Mouse (Mus musculus) c-Kit-negative CD71-positive TER-119-positive erythroid progenitor cells, embryonic 14.5 days (primary cell): ENCODE data around the gene Tspan9.

Experiments
- DNase-seq: peaks from one replicate; pipeline ENCODE4 v3.0.0-alpha.2; 2013; ENCODE audit warnings: low read depth, low spot score

Tspan9 gene

GRCm38 (mm10) chr6:128103874-128104273 is 39.5 kb downstream of the Tspan9 start:
- DNase-seq, result no peak

GRCm38 (mm10) chr6:128102296-128102999 is 40.9 kb downstream of the Tspan9 start:
- DNase-seq, result no peak

GRCm38 (mm10) chr6:128099871-128100270 is 43.5 kb downstream of the Tspan9 start:
- no peak for DNase-seq

GRCm38 (mm10) chr6:128099190-128099589 is 44.2 kb downstream of the Tspan9 start:
- no peak for DNase-seq

GRCm38 (mm10) chr6:128096521-128096920 is 46.9 kb downstream of the Tspan9 start:
- DNase-seq, result no peak

GRCm38 (mm10) chr6:128095906-128096305 is 47.5 kb downstream of the Tspan9 start:
- no peak for DNase-seq

GRCm38 (mm10) chr6:128095131-128095530 is 48.3 kb downstream of the Tspan9 start:
- DNase-seq, result no peak

GRCm38 (mm10) chr6:128093856-128094628 is 49.4 kb downstream of the Tspan9 start:
- no peak for DNase-seq

- no peak for DNase-seq
These were observed 50.8 kb downstream of the Tspan9 start for GRCm38 (mm10) chr6:128092621-128093020.

GRCm38 (mm10) chr6:128091833-128092166 is 51.6 kb downstream of the Tspan9 start:
- no peak for DNase-seq

GRCm38 (mm10) chr6:128090985-128091832 is 52.2 kb downstream of the Tspan9 start:
- no peak for DNase-seq

GRCm38 (mm10) chr6:128089770-128090702 is 53.4 kb downstream of the Tspan9 start:
- DNase-seq, result no peak

GRCm38 (mm10) chr6:128088746-128089523 is 54.5 kb downstream of the Tspan9 start:
- DNase-seq, result no peak

GRCm38 (mm10) chr6:128085488-128086066 is 57.8 kb downstream of the Tspan9 start:
- DNase-seq, result no peak

GRCm38 (mm10) chr6:128083305-128083704 is 60.1 kb downstream of the Tspan9 start:
- no peak for DNase-seq

GRCm38 (mm10) chr6:128081781-128082180 is 61.6 kb downstream of the Tspan9 start:
- DNase-seq, result no peak

GRCm38 (mm10) chr6:128081293-128081692 is 62.1 kb downstream of the Tspan9 start:
- no peak for DNase-seq

- DNase-seq, result no peak
These were observed 63.7 kb downstream of the Tspan9 start for GRCm38 (mm10) chr6:128079576-128080224.

GRCm38 (mm10) chr6:128078508-128078907 is 64.9 kb downstream of the Tspan9 start:
- no peak for DNase-seq
